Mouse (Mus musculus) midbrain, postnatal 0 days (tissue): ENCODE measurements around the gene Hist1h1t. TPM values are rescaled to one million over a fixed set of nuclear protein-coding genes. Genes with fewer than 3 reads are reported as not detected.

Experiments used
- ATAC-seq: fragments of 200-750 bp; cut with Nextera tagmentation; 2 replicates; pipeline ENCODE4 v1.8.0; 2017; ENCODE audit warnings: moderate number of reproducible peaks, mild to moderate bottlenecking, moderate TSS enrichment, moderate library complexity; ENCODE audit not compliant: low FRiP score
- DNase-seq: peaks from one replicate; pipeline ENCODE4 v3.0.0-alpha.2; 2015; ENCODE audit warnings: low spot score
- H3K27ac ChIP-seq: fragments of 300-500 bp; sonication (generic); 2 replicates; pipeline ENCODE4 v1.5.1; 2014; ENCODE audit warnings: low read depth, mild to moderate bottlenecking, low read length, mixed read lengths
- H3K27me3 ChIP-seq: fragments of 300-500 bp; sonication (generic); 2 replicates; pipeline ENCODE4 v1.6.1; 2014; ENCODE audit warnings: low read length, control low read depth, mixed read lengths; ENCODE audit not compliant: insufficient read depth
- H3K36me3 ChIP-seq: fragments of 300-500 bp; sonication (generic); 2 replicates; pipeline ENCODE4 v1.6.1; 2014; ENCODE audit warnings: low read length, control low read depth, mixed read lengths; ENCODE audit not compliant: insufficient read depth
- H3K4me1 ChIP-seq: fragments of 300-500 bp; sonication (generic); 2 replicates; pipeline ENCODE4 v1.6.1; 2014; ENCODE audit warnings: mild to moderate bottlenecking, control low read depth, antibody characterized with exemption, low read length, mixed read lengths; ENCODE audit not compliant: insufficient read depth
- H3K4me2 ChIP-seq: fragments of 300-500 bp; sonication (generic); 2 replicates; pipeline ENCODE4 v1.6.1; 2014; ENCODE audit warnings: low read depth, mild to moderate bottlenecking, low read length, mixed read lengths; ENCODE audit not compliant: poor library complexity, severe bottlenecking
- H3K4me3 ChIP-seq: fragments of 300-500 bp; sonication (generic); 2 replicates; pipeline ENCODE4 v1.5.1; 2014; ENCODE audit warnings: low read depth, mild to moderate bottlenecking, low read length, moderate library complexity
- H3K9ac ChIP-seq: fragments of 300-500 bp; sonication (generic); replicated peaks from 2 replicates; pipeline ENCODE4 v1.6.1; 2014; ENCODE audit warnings: mild to moderate bottlenecking, low read length, moderate library complexity, mixed read lengths; ENCODE audit not compliant: poor library complexity, severe bottlenecking
- H3K9me3 ChIP-seq: fragments of 300-500 bp; sonication (generic); 2 replicates; pipeline ENCODE4 v1.6.1; 2016; ENCODE audit warnings: low read length, control low read depth
- CTCF ChIP-seq: IDR thresholded peaks from 2 replicates; pipeline ENCODE4 v1.5.1; 2016; ENCODE audit warnings: antibody characterized with exemption, mild to moderate bottlenecking
- WGBS: fragments of 180-500 bp; shearing (Covaris S2); extraction: QIAGEN DNeasy Blood & Tissue Kit; methylation state at CpG from one replicate; pipeline ENCODE4 v1.1.7; 2014; 5-methylcytosine and 5-hydroxymethylcytosine counted together
- polyA plus RNA-seq: library from polyadenylated mRNA; unstranded; fragments of >200 nt; fragmentation: Nextera tagmentation; extraction: Ambion mirVana; gene quantifications from 2 replicates; pipeline ENCODE4 v1.2.1, GENCODE M21; 2015
- total RNA-seq: library from RNA; depleted of rRNA; stranded (reverse); fragments of >200 nt; gene quantifications from 2 replicates; pipeline ENCODE4 v1.2.3, GENCODE M21; 2014

The Hist1h1t gene
- total and polyA plus RNA-seq, 2 experiments from 2014 or later: 0.93 TPM; not detected in 1

DNA sequence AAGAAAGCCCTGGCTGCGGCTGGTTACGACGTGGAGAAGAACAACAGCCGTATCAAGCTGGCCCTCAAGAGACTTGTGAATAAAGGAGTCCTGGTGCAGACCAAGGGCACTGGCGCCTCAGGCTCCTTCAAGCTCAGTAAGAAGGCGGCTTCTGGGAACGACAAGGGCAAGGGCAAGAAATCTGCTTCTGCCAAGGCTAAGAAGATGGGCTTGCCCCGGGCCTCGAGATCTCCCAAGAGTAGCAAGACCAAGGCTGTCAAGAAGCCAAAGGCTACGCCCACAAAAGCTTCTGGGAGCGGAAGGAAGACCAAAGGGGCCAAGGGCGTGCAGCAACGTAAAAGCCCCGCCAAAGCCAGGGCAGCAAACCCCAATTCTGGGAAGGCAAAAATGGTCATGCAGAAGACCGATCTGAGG is 454 bp downstream of the Hist1h1t start:
- ATAC-seq (no peak), DNase-seq (no peak)
- H3K9me3 ChIP-seq: no peaks in the 10 kb centered on the region
- H3K9ac ChIP-seq: no peak overlapping the region
- no peaks in the 10 kb centered on the region for H3K4me1 ChIP-seq
- 64% methylated on average over 15 of the region's 15 CpGs for WGBS
- no peaks in the 10 kb centered on the region for H3K36me3 ChIP-seq
- no peak overlapping the region for H3K27ac ChIP-seq
- no peak for TF ChIP-seq CTCF
- H3K4me2 ChIP-seq: no peak overlapping the region
- no peaks in the 10 kb centered on the region for H3K27me3 ChIP-seq
- no peak overlapping the region for H3K4me3 ChIP-seq

DNA sequence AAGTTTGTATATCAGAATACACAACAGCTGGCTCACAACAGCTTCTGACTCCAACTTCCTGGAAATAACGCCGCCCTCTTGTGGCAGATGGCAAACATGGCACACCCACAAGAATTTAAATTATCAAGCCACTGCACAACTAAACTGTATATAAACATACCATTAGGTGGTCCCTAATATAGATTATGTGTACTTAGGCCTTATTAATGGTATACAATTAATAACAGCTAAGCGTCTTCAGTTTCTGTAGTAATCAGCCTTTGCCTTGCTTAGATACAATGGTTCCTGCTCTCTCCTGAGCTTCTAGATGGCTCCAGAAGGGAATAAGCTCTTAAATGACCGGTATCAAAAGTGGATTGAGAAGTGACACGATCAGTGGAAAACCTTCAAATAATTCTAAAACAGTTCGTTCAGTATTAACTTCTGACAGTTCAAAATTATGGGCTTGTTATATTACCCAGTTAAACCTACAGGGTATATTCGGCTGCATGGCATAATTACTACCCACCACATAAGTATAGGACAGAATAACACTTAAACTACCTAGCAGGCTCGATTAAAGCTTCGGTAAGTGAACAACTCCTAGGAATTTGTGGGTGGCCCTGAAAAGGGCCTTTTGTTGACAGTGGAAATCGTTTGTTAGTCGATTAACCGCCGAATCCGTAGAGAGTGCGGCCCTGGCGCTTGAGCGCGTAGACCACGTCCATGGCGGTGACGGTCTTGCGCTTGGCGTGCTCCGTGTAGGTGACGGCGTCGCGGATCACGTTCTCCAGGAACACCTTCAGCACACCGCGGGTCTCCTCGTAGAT is 2.1 kb downstream of the Hist1h1t start:
- H3K36me3 ChIP-seq: no peaks in the 10 kb centered on the region
- DNase-seq (peak; percentile 77), ATAC-seq (peak; percentile 86)
- peak overlapping the region; percentile 78 for H3K27ac ChIP-seq
- H3K27me3 ChIP-seq: no peaks in the 10 kb centered on the region
- H3K9me3 ChIP-seq: no peaks in the 10 kb centered on the region
- under 1% methylated on average over 21 of the region's 32 CpGs for WGBS
- peak overlapping the region; percentile 56 for H3K9ac ChIP-seq
- H3K4me2 ChIP-seq: peak overlapping the region; percentile 59
- peak overlapping the region; percentile 43 for H3K4me3 ChIP-seq
- H3K4me1 ChIP-seq: no peaks in the 10 kb centered on the region
- TF ChIP-seq CTCF: peak; percentile 85

DNA sequence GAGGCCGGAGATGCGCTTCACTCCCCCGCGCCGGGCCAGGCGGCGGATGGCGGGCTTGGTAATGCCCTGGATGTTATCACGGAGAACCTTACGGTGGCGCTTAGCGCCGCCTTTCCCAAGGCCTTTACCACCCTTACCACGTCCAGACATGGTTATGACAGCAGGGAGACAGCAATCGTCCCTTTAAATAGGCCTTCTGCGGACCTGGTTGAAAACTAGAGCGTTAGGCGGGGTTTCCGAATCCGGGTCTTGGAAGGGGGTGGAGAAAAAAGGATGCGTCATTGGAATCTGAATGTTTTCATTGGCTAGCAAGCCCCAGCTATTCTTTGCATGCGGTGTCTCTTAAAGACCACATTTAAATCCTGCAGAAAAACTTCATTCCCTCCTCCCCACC is 2.7 kb downstream of the Hist1h1t start, which contains the start of gene Hist1h4c:
Gene Hist1h4c (minus strand): TSS at position 155 of the 394 bp plus-strand sequence.
- no peaks in the 10 kb centered on the region for H3K36me3 ChIP-seq
- peak within 1 kb of the TSS; percentile 56 for H3K9ac ChIP-seq
- ATAC-seq: peak; percentile 97
- H3K4me2 ChIP-seq: peak within 1 kb of the TSS; percentile 59
- DNase-seq: peak; percentile 98
- no peaks in the 10 kb centered on the region for H3K9me3 ChIP-seq
- peak within 1 kb of the TSS; percentile 78 for H3K27ac ChIP-seq
- peak within 1 kb of the TSS; percentile 43 for H3K4me3 ChIP-seq
- H3K27me3 ChIP-seq: no peaks in the 10 kb centered on the region
- 0% methylated on average over 16 of the region's 22 CpGs for WGBS
- TF ChIP-seq CTCF: peak; percentile 21
- H3K4me1 ChIP-seq: no peaks in the 10 kb centered on the region

DNA sequence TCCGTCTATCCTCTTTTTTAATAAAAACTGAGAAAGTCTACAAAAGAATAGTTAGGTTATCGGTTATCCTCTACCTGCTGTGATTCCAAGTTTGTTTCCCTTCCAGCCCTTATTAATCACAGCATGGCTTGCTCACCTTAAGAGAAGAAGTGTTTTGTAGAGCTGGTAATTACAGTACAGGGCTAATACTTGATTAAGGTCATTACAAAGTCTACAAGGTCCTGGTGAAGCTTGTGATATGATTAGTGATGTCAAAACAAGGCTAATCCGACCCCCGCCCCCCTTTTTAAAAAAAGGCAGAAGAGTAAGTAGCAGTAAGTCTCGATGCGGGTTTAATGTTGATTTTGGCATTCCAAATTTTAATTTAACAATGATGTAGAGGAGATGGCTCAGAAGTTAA is 3.4 kb downstream of the Hist1h1t start:
- no peaks in the 10 kb centered on the region for H3K9me3 ChIP-seq
- no peaks in the 10 kb centered on the region for H3K36me3 ChIP-seq
- TF ChIP-seq CTCF: no peak
- no peak for ATAC-seq
- peak overlapping the region; percentile 38 for H3K4me2 ChIP-seq
- no peak overlapping the region for H3K4me3 ChIP-seq
- no peak overlapping the region for H3K9ac ChIP-seq
- H3K27me3 ChIP-seq: no peaks in the 10 kb centered on the region
- no peak overlapping the region for H3K27ac ChIP-seq
- no peak for DNase-seq
- WGBS: 54% methylated on average over 6 of the region's 6 CpGs
- no peaks in the 10 kb centered on the region for H3K4me1 ChIP-seq

DNA sequence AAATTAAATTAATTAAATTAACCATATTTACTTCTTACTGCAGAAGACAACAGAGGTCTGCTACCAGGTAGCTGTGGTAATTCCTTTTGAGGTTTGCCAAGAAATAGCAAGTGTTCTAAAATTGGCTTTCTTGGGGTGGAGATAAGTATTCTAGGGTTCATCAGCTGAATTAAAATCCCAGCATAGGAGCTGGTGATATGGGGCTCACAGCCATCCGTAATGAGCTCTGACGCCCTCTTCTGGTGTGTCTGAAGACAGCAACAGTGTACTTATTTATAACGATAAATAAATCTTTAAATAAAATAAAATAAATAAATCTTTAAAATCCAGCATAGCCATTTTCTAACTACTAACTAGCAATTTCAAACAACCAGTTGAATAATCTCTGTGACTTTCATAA is 4.2 kb downstream of the Hist1h1t start:
- ATAC-seq (no peak), DNase-seq (no peak)
- no peaks in the 10 kb centered on the region for H3K9me3 ChIP-seq
- no peak overlapping the region for H3K4me3 ChIP-seq
- TF ChIP-seq CTCF: no peak
- H3K27ac ChIP-seq: no peak overlapping the region
- WGBS: 69% methylated on average over 3 of the region's 3 CpGs
- no peaks in the 10 kb centered on the region for H3K36me3 ChIP-seq
- no peaks in the 10 kb centered on the region for H3K4me1 ChIP-seq
- H3K27me3 ChIP-seq: no peaks in the 10 kb centered on the region
- H3K9ac ChIP-seq: no peak overlapping the region
- no peak overlapping the region for H3K4me2 ChIP-seq

DNA sequence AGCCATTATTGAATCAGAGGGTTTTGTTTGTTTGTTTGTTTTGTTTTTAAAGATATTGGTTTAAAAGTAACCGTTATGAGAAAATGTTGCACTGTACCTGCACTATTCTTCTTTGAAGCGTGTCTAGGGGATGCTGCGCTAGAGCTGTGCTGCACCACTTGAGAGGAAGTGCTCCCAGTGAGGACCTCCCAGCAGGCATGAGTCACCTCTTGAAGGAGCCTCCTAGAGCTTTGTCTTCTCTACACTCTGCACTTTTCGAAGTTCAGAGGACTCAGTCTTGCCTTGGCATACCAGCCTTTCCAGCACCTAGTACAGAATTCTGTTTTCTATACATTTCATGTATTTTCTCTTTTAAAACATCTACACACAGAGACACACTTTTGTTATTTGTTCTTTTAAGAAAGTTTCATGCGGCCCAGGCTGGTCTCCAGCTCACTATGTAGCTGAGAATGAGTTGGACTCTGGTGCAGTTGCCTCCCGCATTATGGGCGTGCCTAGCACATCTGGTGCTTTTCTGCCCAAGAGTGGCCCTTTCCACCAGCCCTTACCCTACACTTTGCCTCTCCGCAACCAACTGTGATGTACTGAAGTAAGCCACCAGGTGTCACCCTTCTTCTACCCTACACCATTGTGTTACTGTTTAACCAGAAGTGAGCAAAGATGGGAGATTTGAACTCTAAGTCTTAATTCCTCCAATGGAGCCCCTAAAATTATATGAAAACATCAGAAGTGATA is 5.3 kb downstream of the Hist1h1t start:
- Histone ChIP-seq H3K27me3 (no peaks in the 10 kb centered on the region), H3K36me3 (no peaks in the 10 kb centered on the region), H3K9me3 (no peaks in the 10 kb centered on the region), H3K4me2 (no peak overlapping the region), H3K4me3 (no peak overlapping the region), H3K27ac (no peak overlapping the region), H3K4me1 (no peaks in the 10 kb centered on the region), H3K9ac (no peak overlapping the region)
- ATAC-seq: no peak
- peak; percentile 86 for TF ChIP-seq CTCF
- peak; percentile 74 for DNase-seq
- WGBS: 30% methylated on average over 8 of the region's 8 CpGs
